Mouse (Mus musculus) spleen, postnatal 4 days (tissue): ENCODE data around the gene Ttc39b.

Source experiments
- DNase-seq, 2 experiments: peaks; one replicate each; pipeline ENCODE4 v3.0.0; 2022; ENCODE audit warnings: low spot score in 2 of 2

Gene Ttc39b

GRCm38 (mm10) chr4:83317826-83318348 is 6.2 kb downstream of the Ttc39b start:
- no peak for DNase-seq

GRCm38 (mm10) chr4:83316718-83317117 is 7.3 kb downstream of the Ttc39b start:
- no peak for DNase-seq

GRCm38 (mm10) chr4:83315930-83316329 is 8.1 kb downstream of the Ttc39b start:
- no peak for DNase-seq

GRCm38 (mm10) chr4:83314922-83315881 is 8.9 kb downstream of the Ttc39b start:
- peak in 1 of 2 experiments; percentile 23 for DNase-seq

- no peak for DNase-seq
These were observed 9.7 kb downstream of the Ttc39b start for GRCm38 (mm10) chr4:83314261-83314793.

GRCm38 (mm10) chr4:83312336-83312735 is 11.7 kb downstream of the Ttc39b start:
- DNase-seq = no peak

GRCm38 (mm10) chr4:83311481-83311880 is 12.6 kb downstream of the Ttc39b start:
- no peak for DNase-seq

- DNase-seq = no peak
These were observed 13.1 kb downstream of the Ttc39b start for GRCm38 (mm10) chr4:83310990-83311389.

- no peak for DNase-seq
These were observed 15.1 kb downstream of the Ttc39b start for GRCm38 (mm10) chr4:83308914-83309313.

GRCm38 (mm10) chr4:83307686-83308469 is 16.2 kb downstream of the Ttc39b start:
- no peak for DNase-seq

- DNase-seq = no peak
These were observed 17.2 kb downstream of the Ttc39b start for GRCm38 (mm10) chr4:83306879-83307278.

- DNase-seq = no peak
These were observed 19.0 kb downstream of the Ttc39b start for GRCm38 (mm10) chr4:83305099-83305498.

- peak; percentile 61 to 78 for DNase-seq
These were observed 20.9 kb downstream of the Ttc39b start for GRCm38 (mm10) chr4:83302887-83303827.

- no peak for DNase-seq
These were observed 21.8 kb downstream of the Ttc39b start for GRCm38 (mm10) chr4:83302123-83302737.

GRCm38 (mm10) chr4:83301713-83302112 is 22.3 kb downstream of the Ttc39b start:
- DNase-seq = no peak

GRCm38 (mm10) chr4:83284768-83285350 is 39.2 kb downstream of the Ttc39b start:
- DNase-seq = no peak

GRCm38 (mm10) chr4:83283973-83284767 is 39.9 kb downstream of the Ttc39b start:
- DNase-seq = no peak

GRCm38 (mm10) chr4:83282424-83282823 is 41.6 kb downstream of the Ttc39b start:
- no peak for DNase-seq

GRCm38 (mm10) chr4:83279236-83279635 is 44.8 kb downstream of the Ttc39b start:
- no peak for DNase-seq
